In the genomic region with DNA sequence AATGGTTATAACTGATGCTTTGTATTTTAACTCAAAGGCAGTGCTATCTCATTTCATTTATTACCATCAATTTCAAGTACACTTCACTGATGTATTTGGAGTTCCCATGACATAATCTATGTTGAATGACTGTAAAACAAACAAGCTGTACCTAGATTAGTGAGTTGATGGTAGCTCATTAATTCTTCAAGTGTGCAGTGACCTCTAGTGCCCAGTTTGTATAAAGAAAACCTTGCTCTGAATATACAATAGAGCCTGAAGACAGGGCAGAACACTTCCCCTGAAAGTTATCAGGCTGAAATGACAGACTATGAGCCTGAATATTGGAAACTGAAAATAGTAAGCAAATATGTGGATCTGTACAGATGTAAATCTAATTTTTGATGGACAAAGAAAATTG, we compare ENCODE assay signal across 8 mouse cellular contexts.
DNase-seq lines count a peak whose midpoint lies in the region; ATAC-seq lines count a peak whose summit lies in the region.

No protein-coding gene starts in this region.

- H3K4me2 ChIP-seq in midbrain, embryonic 11.5 days, result no peak overlapping the region
- no peak overlapping the region for H3K4me2 ChIP-seq in forebrain, embryonic 15.5 days (replicated peaks)

- no peaks in the 10 kb centered on the region for H3K9me3 ChIP-seq in midbrain, embryonic 11.5 days (ENCODE audit: control insufficient read depth, low read length)
- H3K9me3 ChIP-seq in midbrain, embryonic 10.5 days (replicated peaks), result no peaks in the 10 kb centered on the region
- no peaks in the 10 kb centered on the region for H3K9me3 ChIP-seq in forebrain, embryonic 15.5 days

- H3K27me3 ChIP-seq in midbrain, embryonic 11.5 days (ENCODE audit: control insufficient read depth, insufficient read depth, low read length), result no peaks in the 10 kb centered on the region
- no peaks in the 10 kb centered on the region for H3K27me3 ChIP-seq in midbrain, embryonic 10.5 days (ENCODE audit: low read depth, poor library complexity, severe bottlenecking)
- no peaks in the 10 kb centered on the region for H3K27me3 ChIP-seq in forebrain, embryonic 15.5 days

- no peaks in the 10 kb centered on the region for H3K36me3 ChIP-seq in midbrain, embryonic 11.5 days (ENCODE audit: control insufficient read depth, insufficient read depth, low read length)
- H3K36me3 ChIP-seq in midbrain, embryonic 10.5 days, result no peaks in the 10 kb centered on the region
- no peaks in the 10 kb centered on the region for H3K36me3 ChIP-seq in forebrain, embryonic 15.5 days

- H3K4me3 ChIP-seq in midbrain, embryonic 11.5 days (ENCODE audit: low read depth, low read length), result no peak overlapping the region
- no peak overlapping the region for H3K4me3 ChIP-seq in midbrain, embryonic 10.5 days
- H3K4me3 ChIP-seq in forebrain, embryonic 15.5 days, result no peak overlapping the region

- no peak overlapping the region for H3K9ac ChIP-seq in midbrain, embryonic 11.5 days (ENCODE audit: low read length)
- no peak overlapping the region for H3K9ac ChIP-seq in forebrain, embryonic 15.5 days (replicated peaks)

- intact Hi-C loops in left cerebral cortex, postnatal 25 days (cut with DNase I), result loop anchor here (1.0 kb wide), 1 partner anchor 327 kb away; no protein-coding TSS in a partner anchor

- no peak overlapping the region for H3K27ac ChIP-seq in midbrain, embryonic 11.5 days (ENCODE audit: low read depth, low read length)
- no peak overlapping the region for H3K27ac ChIP-seq in midbrain, embryonic 10.5 days (replicated peaks)
- no peak overlapping the region for H3K27ac ChIP-seq in forebrain, embryonic 15.5 days (replicated peaks)

- ATAC-seq in midbrain, embryonic 11.5 days (ENCODE audit: low FRiP score), result peak; percentile 85
- ATAC-seq in forebrain, embryonic 15.5 days (replicated peaks), result peak; percentile 89

- H3K4me1 ChIP-seq in midbrain, embryonic 11.5 days (ENCODE audit: control insufficient read depth, insufficient read depth, low read length), result no peaks in the 10 kb centered on the region
- H3K4me1 ChIP-seq in midbrain, embryonic 10.5 days, result no peaks in the 10 kb centered on the region
- H3K4me1 ChIP-seq in forebrain, embryonic 15.5 days, result no peaks in the 10 kb centered on the region

- DNase-seq in adrenal gland, postnatal 10 days, result peak; percentile 6
- DNase-seq in adrenal gland, adult 2 months, result no peak
- no peak for DNase-seq in midbrain, embryonic 11.5 days (ENCODE audit: low spot score, missing footprints)
- no peak for DNase-seq in midbrain, embryonic 10.5 days (ENCODE audit: low spot score)
- DNase-seq in left cerebral cortex, postnatal 25 days (ENCODE audit: low spot score in 2 of 2), result peak; percentile 32 to 61
- DNase-seq in retina, embryonic 14.5 days (ENCODE audit: low spot score), result peak; percentile 85
- no peak for DNase-seq in urinary bladder, postnatal 10 days (ENCODE audit: low spot score)

Comparison
In these comparisons a context has a peak if more than half of its experiments do, and no peak if none do; other contexts are left out.
1. DNase-seq: peak in adrenal gland, postnatal 10 days (single experiment), left cerebral cortex, postnatal 25 days (2 of 2) and retina, embryonic 14.5 days (single experiment); none in adrenal gland, adult 2 months (single experiment), midbrain, embryonic 11.5 days (single experiment), midbrain, embryonic 10.5 days (single experiment) and urinary bladder, postnatal 10 days (single experiment).